Mouse (Mus musculus): Measurements from ENCODE around the gene 5730455P16Rik.

- TF ChIP-seq CTCF (IDR thresholded peaks at IDR 0.05; ENCODE audit: borderline replicate concordance, insufficient read depth, low read length) (no peak), POLR2A (IDR thresholded peaks at IDR 0.05; ENCODE audit: low read depth, low read length) (no peak)
Measured at GRCm38 (mm10) chr11:80383626-80384046, 5.8 kb upstream of the 5730455P16Rik start.
